Mouse (Mus musculus) hindbrain, postnatal 0 days (tissue): Measurements from ENCODE around the gene Ghsr. TPM values are rescaled to one million over a fixed set of nuclear protein-coding genes. Genes with fewer than 3 reads are reported as not detected.
A peak's percentile ranks its signal among the peaks of the same experiment; 100 is the strongest.

ENCODE experiments used
- ATAC-seq: fragments of 200-750 bp; cut with Nextera tagmentation; 2 replicates; pipeline ENCODE4 v1.8.0; 2017; ENCODE audit warnings: mild to moderate bottlenecking, moderate TSS enrichment, moderate library complexity
- DNase-seq: peaks from one replicate; pipeline ENCODE4 v3.0.0-alpha.2; 2015; ENCODE audit warnings: low spot score
- H3K27ac ChIP-seq: fragments of 300-500 bp; sonication (generic); 2 replicates; pipeline ENCODE4 v1.5.1; 2014; ENCODE audit warnings: mild to moderate bottlenecking
- H3K27me3 ChIP-seq: fragments of 300-500 bp; sonication (generic); 2 replicates; pipeline ENCODE4 v1.6.1; 2014; ENCODE audit warnings: low read length, mixed read lengths; ENCODE audit not compliant: insufficient read depth
- H3K36me3 ChIP-seq: fragments of 300-500 bp; sonication (generic); 2 replicates; pipeline ENCODE4 v1.6.1; 2014; ENCODE audit warnings: low read length, mixed read lengths; ENCODE audit not compliant: insufficient read depth
- H3K4me1 ChIP-seq: fragments of 300-500 bp; sonication (generic); 2 replicates; pipeline ENCODE4 v1.6.1; 2014; ENCODE audit warnings: antibody characterized with exemption, low read length, mixed read lengths; ENCODE audit not compliant: insufficient read depth
- H3K4me2 ChIP-seq: fragments of 300-500 bp; sonication (generic); 2 replicates; pipeline ENCODE4 v1.6.1; 2014; ENCODE audit warnings: low read depth, mild to moderate bottlenecking, low read length, moderate library complexity, mixed read lengths
- H3K4me3 ChIP-seq: fragments of 300-500 bp; sonication (generic); 2 replicates; pipeline ENCODE4 v1.5.1; 2014; ENCODE audit warnings: low read length
- H3K9ac ChIP-seq: fragments of 300-500 bp; sonication (generic); replicated peaks from 2 replicates; pipeline ENCODE4 v1.6.1; 2014; ENCODE audit warnings: mild to moderate bottlenecking, low read length, moderate library complexity, mixed read lengths
- H3K9me3 ChIP-seq: fragments of 300-500 bp; sonication (generic); 2 replicates; pipeline ENCODE4 v1.6.1; 2016; ENCODE audit warnings: low read length, mixed read lengths
- CTCF ChIP-seq: IDR thresholded peaks from 2 replicates; pipeline ENCODE4 v1.5.1; 2016; ENCODE audit warnings: antibody characterized with exemption, control low read depth, low read depth
- WGBS: fragments of 180-500 bp; shearing (Covaris S2); extraction: QIAGEN DNeasy Blood & Tissue Kit; methylation state at CpG from one replicate; pipeline ENCODE4 v1.1.7; 2014; 5-methylcytosine and 5-hydroxymethylcytosine counted together
- polyA plus RNA-seq: library from polyadenylated mRNA; unstranded; fragments of >200 nt; fragmentation: Nextera tagmentation; extraction: Ambion mirVana; gene quantifications from 2 replicates; pipeline ENCODE4 v1.2.1, GENCODE M21; 2015
- total RNA-seq: library from RNA; depleted of rRNA; stranded (reverse); fragments of >200 nt; gene quantifications from 2 replicates; pipeline ENCODE4 v1.2.3, GENCODE M21; 2014; rRNA removed

The Ghsr gene
- total and polyA plus RNA-seq, 2 experiments from 2014 or later, result 0.38 to 1.1 TPM

- 80% methylated on average over 6 of the region's 6 CpGs for WGBS
- no peaks in the 10 kb centered on the region for H3K27me3 ChIP-seq
- H3K4me3 ChIP-seq, result no peak overlapping the region
- no peak overlapping the region for H3K4me2 ChIP-seq
- ATAC-seq, result peak; percentile 18; the same call in 1 of the 2 replicates
- no peaks in the 10 kb centered on the region for H3K9me3 ChIP-seq
- no peak for DNase-seq
- no peak for TF ChIP-seq CTCF
- H3K4me1 ChIP-seq, result no peaks in the 10 kb centered on the region
- no peak overlapping the region for H3K9ac ChIP-seq
- 0 out of 2 replicates have a peak, but pooled peaks cover 3% of the 10 kb centered on the region for H3K36me3 ChIP-seq
- no peak overlapping the region for H3K27ac ChIP-seq
Measured at GRCm38 (mm10) chr3:27422521-27422920, 51.4 kb downstream of the Ghsr start.

GRCm38 (mm10) chr3:27424049-27424667 lies 53.0 kb downstream of the Ghsr start:
- DNase-seq (no peak), ATAC-seq (no peak)
- Histone ChIP-seq H3K4me2 (no peak overlapping the region), H3K27ac (no peak overlapping the region), H3K9ac (no peak overlapping the region), H3K4me3 (no peak overlapping the region), H3K9me3 (no peaks in the 10 kb centered on the region), H3K27me3 (no peaks in the 10 kb centered on the region), H3K4me1 (no peaks in the 10 kb centered on the region), H3K36me3 (0 out of 2 replicates have a peak, but pooled peaks cover 3% of the 10 kb centered on the region)
- TF ChIP-seq CTCF, result no peak
- WGBS, result 88% methylated on average over 11 of the region's 11 CpGs

- no peaks in the 10 kb centered on the region for H3K27me3 ChIP-seq
- 86% methylated on average over 6 of the region's 6 CpGs for WGBS
- ATAC-seq, result no peak
- peaks cover 10% of the 10 kb centered on the region for H3K4me1 ChIP-seq
- no peak overlapping the region for H3K27ac ChIP-seq
- no peaks in the 10 kb centered on the region for H3K9me3 ChIP-seq
- no peak overlapping the region for H3K4me2 ChIP-seq
- TF ChIP-seq CTCF, result no peak
- H3K36me3 ChIP-seq, result 0 out of 2 replicates have a peak, but pooled peaks cover 3% of the 10 kb centered on the region
- H3K4me3 ChIP-seq, result no peak overlapping the region
- H3K9ac ChIP-seq, result no peak overlapping the region
- DNase-seq, result no peak
Measured at GRCm38 (mm10) chr3:27427406-27427805, 56.3 kb downstream of the Ghsr start.

Other genes with a start within 250 kb of the Ghsr start
- 10.0 and 10.6 TPM in 2 replicates for gene Ect2, start 217.5 kb upstream of the Ghsr start, total RNA-seq
- 6.3 and 7.8 TPM in 2 replicates for gene Ect2, start 217.5 kb upstream of the Ghsr start, polyA plus RNA-seq
- 31.5 and 34.8 TPM in 2 replicates for gene Nceh1, start 188.4 kb upstream of the Ghsr start, total RNA-seq
- 35.7 and 36.1 TPM in 2 replicates for gene Nceh1, start 188.4 kb upstream of the Ghsr start, polyA plus RNA-seq
- 0.36 and 0.73 TPM in 2 replicates for gene Tnfsf10, start 54.3 kb upstream of the Ghsr start, total RNA-seq
- gene Tnfsf10, start 54.3 kb upstream of the Ghsr start, polyA plus RNA-seq, result 0.35 and 0.42 TPM in 2 replicates